Mouse (Mus musculus) gastrocnemius, postnatal 4 days (tissue): ENCODE data around the gene Tmem256. TPM values are rescaled to one million over a fixed set of nuclear protein-coding genes. Genes with fewer than 3 reads are reported as not detected.
A peak's percentile ranks its signal among the peaks of the same experiment; 100 is the strongest.

Experiments used
- DNase-seq, 2 experiments: peaks; one replicate each; pipeline ENCODE4 v3.0.0; 2021 to 2022; ENCODE audit warnings: low spot score in 2 of 2, mixed read lengths in 2 of 2
- total RNA-seq, 2 experiments: library from RNA; stranded (reverse); gene quantifications; 2 replicates each; pipeline ENCODE4 v1.2.3; 2021

Tmem256 gene
- total RNA-seq, 2 experiments from 2014 or later: 97.5 to 141 TPM

- DNase-seq: no peak
Measured at GRCm38 (mm10) chr11:69807641-69808040, 30.7 kb upstream of the Tmem256 start.

GRCm38 (mm10) chr11:69810280-69810679 is 28.0 kb upstream of the Tmem256 start:
- no peak for DNase-seq

GRCm38 (mm10) chr11:69815155-69815554 is 23.2 kb upstream of the Tmem256 start, which contains the start of gene Gm39566:
TSS of gene Gm39566 (minus strand) at chr11:69815298.
- DNase-seq: no peak

GRCm38 (mm10) chr11:69816520-69816919 is 21.8 kb upstream of the Tmem256 start:
- DNase-seq: no peak

GRCm38 (mm10) chr11:69818365-69818764 is 19.9 kb upstream of the Tmem256 start, which contains the start of gene Spem2:
TSS of gene Spem2 (minus strand) at chr11:69818465.
- DNase-seq: no peak

- no peak for DNase-seq
Measured at GRCm38 (mm10) chr11:69818871-69819270, 19.4 kb upstream of the Tmem256 start.

- DNase-seq: no peak
Measured at GRCm38 (mm10) chr11:69822080-69822479, 16.2 kb upstream of the Tmem256 start, which contains the start of gene Spem1. TSS of gene Spem1 (minus strand) at chr11:69822180.

GRCm38 (mm10) chr11:69823456-69823855 is 14.9 kb upstream of the Tmem256 start:
- DNase-seq: no peak

- no peak for DNase-seq
Measured at GRCm38 (mm10) chr11:69828832-69829231, 9.5 kb upstream of the Tmem256 start.

- DNase-seq: no peak
Measured at GRCm38 (mm10) chr11:69833554-69833953, 4.8 kb upstream of the Tmem256 start.

- peak in 1 of 2 experiments; percentile 37 for DNase-seq
Measured at GRCm38 (mm10) chr11:69834001-69834549, 4.2 kb upstream of the Tmem256 start.

GRCm38 (mm10) chr11:69835326-69835965 is 2.9 kb upstream of the Tmem256 start:
- no peak for DNase-seq

- DNase-seq: no peak
Measured at GRCm38 (mm10) chr11:69835966-69836335, 2.4 kb upstream of the Tmem256 start.

- DNase-seq: peak; percentile 40 to 43
Measured at GRCm38 (mm10) chr11:69836703-69837576, 1.4 kb upstream of the Tmem256 start.

- DNase-seq: peak in 1 of 2 experiments; percentile 62
Measured at GRCm38 (mm10) chr11:69837604-69837951, 736 bp upstream of the Tmem256 start, which contains the start of gene Nlgn2. TSS of gene Nlgn2 (minus strand) at chr11:69837784.

GRCm38 (mm10) chr11:69838714-69839104 is 395 bp downstream of the Tmem256 start:
- no peak for DNase-seq

- DNase-seq: peak; percentile 86 to 91
Measured at GRCm38 (mm10) chr11:69846198-69846680, 7.9 kb downstream of the Tmem256 start, which contains the start of gene Plscr3. TSS of gene Plscr3 (plus strand) at chr11:69846376.

GRCm38 (mm10) chr11:69846738-69847688 is 8.7 kb downstream of the Tmem256 start:
- no peak for DNase-seq

GRCm38 (mm10) chr11:69848021-69848420 is 9.7 kb downstream of the Tmem256 start:
- no peak for DNase-seq

GRCm38 (mm10) chr11:69849128-69849527 is 10.8 kb downstream of the Tmem256 start:
- no peak for DNase-seq
